Mouse (Mus musculus) ZHBTc4 (cell line): ENCODE measurements at regions not wholly inside any gene's neighbourhood (a gene's known extent, or its start where the extent isn't known, plus 50 kb on each side); places are given as distances from the start of the nearest gene placed in this dataset.

Experiments used
- DNase-seq: peaks from one replicate; pipeline ENCODE4 v3.0.0-alpha.2; 2011; ENCODE audit warnings: low read depth, low spot score

GRCm38 (mm10) chr9:24942943-24943342 lies 146.3 kb upstream of the Gm10181 start:
- DNase-seq = no peak

- peak; percentile 39 for DNase-seq
These were observed 145.4 kb upstream of the Gm10181 start for GRCm38 (mm10) chr9:24943830-24944229.

GRCm38 (mm10) chr9:24952516-24952915 lies 136.7 kb upstream of the Gm10181 start:
- peak; percentile 52 for DNase-seq

GRCm38 (mm10) chr9:24955641-24956040 lies 133.6 kb upstream of the Gm10181 start:
- DNase-seq = no peak

- no peak for DNase-seq
These were observed 132.7 kb upstream of the Gm10181 start for GRCm38 (mm10) chr9:24956566-24956965.

- no peak for DNase-seq
These were observed 125.9 kb upstream of the Gm10181 start for GRCm38 (mm10) chr9:24963290-24963689.

GRCm38 (mm10) chr9:24967571-24967970 lies 121.7 kb upstream of the Gm10181 start:
- no peak for DNase-seq

- DNase-seq = no peak
These were observed 115.0 kb upstream of the Gm10181 start for GRCm38 (mm10) chr9:24974021-24974741.

- peak; percentile 33 for DNase-seq
These were observed 106.4 kb upstream of the Gm10181 start for GRCm38 (mm10) chr9:24982796-24983195.

- no peak for DNase-seq
These were observed 94.7 kb upstream of the Gm10181 start for GRCm38 (mm10) chr9:24994491-24994890.

GRCm38 (mm10) chr9:25021095-25021691 lies 68.0 kb upstream of the Gm10181 start:
- DNase-seq = no peak

- DNase-seq = no peak
These were observed 66.8 kb upstream of the Gm10181 start for GRCm38 (mm10) chr9:25022439-25022838.

GRCm38 (mm10) chr9:25024486-25024885 lies 64.7 kb upstream of the Gm10181 start:
- peak; percentile 48 for DNase-seq

GRCm38 (mm10) chr9:25027581-25027980 lies 61.6 kb upstream of the Gm10181 start:
- peak; percentile 78 for DNase-seq

GRCm38 (mm10) chr9:25028305-25028704 lies 60.9 kb upstream of the Gm10181 start:
- DNase-seq = no peak

- DNase-seq = no peak
These were observed 57.8 kb upstream of the Gm10181 start for GRCm38 (mm10) chr9:25031466-25031865.
